ENCODE assay signal across 13 mouse cellular contexts in genomic region chr13:78206891-78207430, GRCm38 (mm10). TPM values are rescaled to one million over a fixed set of nuclear protein-coding genes. Genes with fewer than 3 reads are reported as not detected.
DNase-seq lines count a peak whose midpoint lies in the region; ATAC-seq lines count a peak whose summit lies in the region.
"Had no signal": no experiment of that assay in that cellular context is flagged by ENCODE, and none has a peak within 500 bp of the region (broad histone marks: within the 10 kb centered on the region; RNA-seq: fewer than 3 reads in every experiment).

No protein-coding gene starts in this region.

- H3K27ac ChIP-seq in forebrain, embryonic 13.5 days: peak overlapping the region; percentile 92
- H3K27ac ChIP-seq in midbrain, embryonic 14.5 days (replicated peaks; ENCODE audit: low read depth, low read length): 0 out of 2 replicates have a peak overlapping the region, but pooled peaks have one; percentile 26
- H3K27ac ChIP-seq: limb, embryonic 15.5 days; macrophage had no signal

- no peaks in the 10 kb centered on the region for H3K9me3 ChIP-seq in forebrain, embryonic 13.5 days (replicated peaks)
- no peaks in the 10 kb centered on the region for H3K9me3 ChIP-seq in midbrain, embryonic 14.5 days (ENCODE audit: control insufficient read depth, low read length)
- H3K9me3 ChIP-seq: limb, embryonic 15.5 days had no signal

- ATAC-seq in forebrain, embryonic 13.5 days: no peak
- no peak for ATAC-seq in midbrain, embryonic 14.5 days (ENCODE audit: low FRiP score, low TSS enrichment)
- no peak for ATAC-seq in monocyte, adult 5-6 weeks (replicated peaks; ENCODE audit: insufficient number of reproducible peaks, low FRiP score, low TSS enrichment, poor library complexity, severe bottlenecking)
- ATAC-seq: Patski had no signal

- DNase-seq in cerebellum, adult 9-10 months: peak; percentile 15
- no peak for DNase-seq in cerebellum, postnatal 14 days
- peak; percentile 42 for DNase-seq in Muller cell, postnatal 12 days (ENCODE audit: inconsistent ontology term)
- peak; percentile 28 for DNase-seq in midbrain, embryonic 14.5 days
- no peak for DNase-seq in spleen, adult 12 weeks (ENCODE audit: low spot score)
- no peak for DNase-seq in adipocyte (ENCODE audit: low spot score)
- DNase-seq: kidney, postnatal 25 days; right cerebral cortex, postnatal 4 days had no signal

- H3K9ac ChIP-seq in forebrain, embryonic 13.5 days: peak overlapping the region; percentile 57
- no peak overlapping the region; the same call in 1 of the 2 replicates for H3K9ac ChIP-seq in midbrain, embryonic 14.5 days (replicated peaks; ENCODE audit: low read length)
- H3K9ac ChIP-seq: limb, embryonic 15.5 days had no signal

- no peaks in the 10 kb centered on the region for H3K36me3 ChIP-seq in forebrain, embryonic 13.5 days (ENCODE audit: poor library complexity, severe bottlenecking)
- no peaks in the 10 kb centered on the region for H3K36me3 ChIP-seq in midbrain, embryonic 14.5 days (ENCODE audit: control insufficient read depth, insufficient read depth, low read length)
- H3K36me3 ChIP-seq: limb, embryonic 15.5 days had no signal

- H3K27me3 ChIP-seq in forebrain, embryonic 13.5 days: peaks cover 54% of the 10 kb centered on the region
- peaks cover 6% of the 10 kb centered on the region; the same call in 1 of the 2 replicates for H3K27me3 ChIP-seq in midbrain, embryonic 14.5 days (ENCODE audit: control insufficient read depth, insufficient read depth, low read length)
- H3K27me3 ChIP-seq: Patski had no signal

- peak overlapping the region; percentile 25 for H3K4me3 ChIP-seq in forebrain, embryonic 13.5 days
- H3K4me3 ChIP-seq in midbrain, embryonic 14.5 days (replicated peaks; ENCODE audit: low read depth, low read length): peak overlapping the region; percentile 7; the same call in 1 of the 2 replicates
- H3K4me3 ChIP-seq: limb, embryonic 15.5 days had no signal

- H3K4me2 ChIP-seq in forebrain, embryonic 13.5 days: peak overlapping the region; percentile 79
- peak overlapping the region; percentile 72 for H3K4me2 ChIP-seq in midbrain, embryonic 14.5 days (ENCODE audit: low read length)
- H3K4me2 ChIP-seq: limb, embryonic 15.5 days had no signal

- H3K4me1 ChIP-seq in forebrain, embryonic 13.5 days: peaks cover 78% of the 10 kb centered on the region
- H3K4me1 ChIP-seq in midbrain, embryonic 14.5 days (ENCODE audit: control insufficient read depth, insufficient read depth, low read length): peaks cover 47% of the 10 kb centered on the region

- WGBS in forebrain, embryonic 13.5 days: 13% methylated on average over 7 of the region's 7 CpGs
- 16% methylated on average over 7 of the region's 7 CpGs for WGBS in midbrain, embryonic 14.5 days

RNA-seq across cellular contexts. Expression of gene Nr2f1, which starts 7.4 kb away (rescaled TPM):
- 94.7 and 112 TPM in 2 replicates for polyA plus RNA-seq in forebrain, embryonic 13.5 days (2015; fragmentation: Nextera tagmentation; extraction: Ambion mirVana)
- polyA plus RNA-seq in midbrain, embryonic 14.5 days (2014; fragmentation: Nextera tagmentation; extraction: Ambion mirVana): 67.5 and 72.4 TPM in 2 replicates
- total RNA-seq in monocyte, adult 5-6 weeks (2017): not detected in 3 replicates
- polyA plus RNA-seq: macrophage had no signal

Comparison
In these comparisons a context has a peak if more than half of its experiments do, and no peak if none do; other contexts are left out.
1. DNase-seq: peak in cerebellum, adult 9-10 months (single experiment), Muller cell, postnatal 12 days (single experiment) and midbrain, embryonic 14.5 days (single experiment); none in cerebellum, postnatal 14 days (0 of 2), spleen, adult 12 weeks (single experiment) and adipocyte (single experiment).